ENCODE assay signal across 10 mouse cellular contexts in the genomic region with DNA sequence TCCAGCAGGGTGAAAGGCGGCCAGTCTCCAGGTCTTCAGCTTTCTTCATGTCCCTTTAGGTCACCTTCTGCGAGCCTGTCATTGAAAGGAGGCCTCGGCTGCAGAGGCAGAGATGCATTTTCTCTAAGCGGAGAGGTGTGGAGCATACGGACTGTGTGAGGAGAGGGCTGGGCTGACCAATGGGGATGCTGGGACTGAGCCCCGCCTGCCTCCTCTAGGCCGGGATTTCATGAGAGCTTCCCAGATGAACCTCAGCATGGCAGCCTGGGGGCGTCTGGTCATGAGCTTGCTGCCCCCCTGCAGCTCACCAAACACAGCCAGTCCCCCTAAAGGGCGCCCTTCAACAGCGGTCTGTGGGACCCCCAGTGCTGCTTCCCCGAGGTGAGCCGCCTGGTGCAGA. TPM values are rescaled to one million over a fixed set of nuclear protein-coding genes. Genes with fewer than 3 reads are reported as not detected.
DNase-seq lines count a peak whose midpoint lies in the region; ATAC-seq lines count a peak whose summit lies in the region.
"Had no signal": no experiment of that assay in that cellular context is flagged by ENCODE, and none has a peak within 500 bp of the region (broad histone marks: within the 10 kb centered on the region; RNA-seq: fewer than 3 reads in every experiment).

No protein-coding gene starts in this region.

- H3K4me1 ChIP-seq in liver, embryonic 11.5 days (replicated peaks; ENCODE audit: control insufficient read depth, insufficient read depth, low read length) = peaks cover 6% of the 10 kb centered on the region; the same call in 1 of the 2 replicates
- 0 out of 2 replicates have a peak, but pooled peaks cover 4% of the 10 kb centered on the region for H3K4me1 ChIP-seq in forebrain, embryonic 15.5 days
- peaks cover 20% of the 10 kb centered on the region for H3K4me1 ChIP-seq in liver, embryonic 12.5 days

- H3K4me3 ChIP-seq in liver, embryonic 11.5 days (ENCODE audit: low read depth, low read length) = peak overlapping the region; percentile 14; the same call in 1 of the 2 replicates
- H3K4me3 ChIP-seq in forebrain, embryonic 15.5 days = 0 out of 2 replicates have a peak overlapping the region, but pooled peaks have one; percentile 13
- peak overlapping the region; percentile 5; the same call in 1 of the 2 replicates for H3K4me3 ChIP-seq in liver, embryonic 12.5 days

- 34% methylated on average over 12 of the region's 12 CpGs for WGBS in liver, embryonic 11.5 days
- 12% methylated on average over 12 of the region's 12 CpGs for WGBS in forebrain, embryonic 15.5 days
- WGBS in liver, embryonic 12.5 days (ENCODE audit: insufficient replicate concordance) = 37% methylated on average over 12 of the region's 12 CpGs

- no peak for DNase-seq in liver, embryonic 11.5 days (ENCODE audit: low spot score)
- DNase-seq in liver = no peak
- peak; percentile 58 for DNase-seq in retina, postnatal 1 day
- DNase-seq in cerebellum, adult 9-11 months = no peak
- no peak for DNase-seq in gastrocnemius, adult 18-20 months (ENCODE audit: low spot score)
- no peak for DNase-seq in adrenal gland, adult 8-10 months
- DNase-seq: gastrocnemius, postnatal 14 days; right cerebral cortex, postnatal 25 days had no signal

- H3K27ac ChIP-seq in liver, embryonic 11.5 days (ENCODE audit: low read depth, low read length) = no peak overlapping the region
- H3K27ac ChIP-seq in forebrain, embryonic 15.5 days (replicated peaks) = no peak overlapping the region
- no peak overlapping the region for H3K27ac ChIP-seq in liver, embryonic 12.5 days

- ATAC-seq in liver, embryonic 11.5 days (replicated peaks; ENCODE audit: low FRiP score) = no peak
- ATAC-seq in forebrain, embryonic 15.5 days (replicated peaks) = peak; percentile 60; the same call in 1 of the 2 replicates
- ATAC-seq in liver, embryonic 12.5 days = peak; percentile 30; the same call in 1 of the 2 replicates

- no peaks in the 10 kb centered on the region for H3K27me3 ChIP-seq in liver, embryonic 11.5 days (replicated peaks; ENCODE audit: control insufficient read depth, insufficient read depth, low read length)
- no peaks in the 10 kb centered on the region for H3K27me3 ChIP-seq in forebrain, embryonic 15.5 days
- 0 out of 2 replicates have a peak, but pooled peaks cover 4% of the 10 kb centered on the region for H3K27me3 ChIP-seq in liver, embryonic 12.5 days (replicated peaks)

- no peak overlapping the region for H3K9ac ChIP-seq in liver, embryonic 11.5 days (ENCODE audit: low read depth, low read length)
- no peak overlapping the region for H3K9ac ChIP-seq in forebrain, embryonic 15.5 days (replicated peaks)
- no peak overlapping the region for H3K9ac ChIP-seq in liver, embryonic 12.5 days

- H3K36me3 ChIP-seq in liver, embryonic 11.5 days (ENCODE audit: control insufficient read depth, insufficient read depth, low read length) = no peaks in the 10 kb centered on the region; the same call in 1 of the 2 replicates
- no peaks in the 10 kb centered on the region for H3K36me3 ChIP-seq in forebrain, embryonic 15.5 days
- H3K36me3 ChIP-seq in liver, embryonic 12.5 days = peaks cover 4% of the 10 kb centered on the region; the same call in 1 of the 2 replicates

- H3K4me2 ChIP-seq in liver, embryonic 11.5 days = peak overlapping the region; percentile 51
- peak overlapping the region; percentile 30 for H3K4me2 ChIP-seq in forebrain, embryonic 15.5 days (replicated peaks)
- H3K4me2 ChIP-seq in liver, embryonic 12.5 days = peak overlapping the region; percentile 44

- H3K9me3 ChIP-seq in liver, embryonic 11.5 days (ENCODE audit: control insufficient read depth, low read length) = no peaks in the 10 kb centered on the region
- H3K9me3 ChIP-seq in forebrain, embryonic 15.5 days = no peaks in the 10 kb centered on the region
- no peaks in the 10 kb centered on the region for H3K9me3 ChIP-seq in liver, embryonic 12.5 days (replicated peaks)

RNA-seq across cellular contexts. Expression of gene Pkn3, which starts 7.1 kb away (rescaled TPM):
- 9.6 and 10.2 TPM in 2 replicates for polyA plus RNA-seq in liver, embryonic 11.5 days (2014; fragmentation: Nextera tagmentation; extraction: Ambion mirVana)
- 3.5 and 3.9 TPM in 2 replicates for polyA plus RNA-seq in forebrain, embryonic 15.5 days (2015; fragmentation: Nextera tagmentation; extraction: Ambion mirVana)
- polyA plus RNA-seq in liver, embryonic 12.5 days (2016; fragmentation: Nextera tagmentation; extraction: Ambion mirVana) = 4.6 and 5.1 TPM in 2 replicates
- 1 to 10 TPM; 2.5 to 3.9 TPM for total RNA-seq in gastrocnemius, adult 18-20 months (2021)
- total RNA-seq in adrenal gland, adult 8-10 months (2022) = 1 to 10 TPM; 4.8 to 6.6 (median 5.8) TPM

RNA-seq across cellular contexts. Expression of gene Zdhhc12, which starts 8.8 kb away (rescaled TPM):
- polyA plus RNA-seq in liver, embryonic 11.5 days (2014; fragmentation: Nextera tagmentation; extraction: Ambion mirVana) = 51.9 and 53.7 TPM in 2 replicates
- 16.7 and 18.6 TPM in 2 replicates for polyA plus RNA-seq in forebrain, embryonic 15.5 days (2015; fragmentation: Nextera tagmentation; extraction: Ambion mirVana)
- polyA plus RNA-seq in liver, embryonic 12.5 days (2016; fragmentation: Nextera tagmentation; extraction: Ambion mirVana) = 29.7 and 31.0 TPM in 2 replicates
- total RNA-seq in gastrocnemius, adult 18-20 months (2021) = 1 to 10 TPM; 2.1 to 2.8 TPM
- 10 to 100 TPM; 16.4 to 23.9 (median 17.6) TPM for total RNA-seq in adrenal gland, adult 8-10 months (2022)

RNA-seq across cellular contexts. Expression of gene Set, which starts 27.5 kb away (rescaled TPM):
- 641 and 659 TPM in 2 replicates for polyA plus RNA-seq in liver, embryonic 11.5 days (2014; fragmentation: Nextera tagmentation; extraction: Ambion mirVana)
- polyA plus RNA-seq in forebrain, embryonic 15.5 days (2015; fragmentation: Nextera tagmentation; extraction: Ambion mirVana) = 445 and 449 TPM in 2 replicates
- polyA plus RNA-seq in liver, embryonic 12.5 days (2016; fragmentation: Nextera tagmentation; extraction: Ambion mirVana) = 409 and 423 TPM in 2 replicates
- total RNA-seq in gastrocnemius, adult 18-20 months (2021) = 100 to 1,000 TPM in 1 of 2 experiments, 10 to 100 TPM in 1; 87.1 to 104 TPM
- total RNA-seq in adrenal gland, adult 8-10 months (2022) = 100 to 1,000 TPM; 205 to 257 (median 225) TPM

RNA-seq across cellular contexts. Expression of gene Wdr34, which starts 36.0 kb away (rescaled TPM):
- polyA plus RNA-seq in liver, embryonic 11.5 days (2014; fragmentation: Nextera tagmentation; extraction: Ambion mirVana) = 22.1 and 25.1 TPM in 2 replicates
- 70.1 and 76.2 TPM in 2 replicates for polyA plus RNA-seq in forebrain, embryonic 15.5 days (2015; fragmentation: Nextera tagmentation; extraction: Ambion mirVana)
- polyA plus RNA-seq in liver, embryonic 12.5 days (2016; fragmentation: Nextera tagmentation; extraction: Ambion mirVana) = 13.2 and 15.4 TPM in 2 replicates
- total RNA-seq in gastrocnemius, adult 18-20 months (2021) = 1 to 10 TPM; 3.6 to 4.3 TPM
- total RNA-seq in adrenal gland, adult 8-10 months (2022) = 10 to 100 TPM; 19.5 to 31.7 (median 26.6) TPM

RNA-seq across cellular contexts. Expression of gene Zer1, which starts 39.8 kb away (rescaled TPM):
- polyA plus RNA-seq in liver, embryonic 11.5 days (2014; fragmentation: Nextera tagmentation; extraction: Ambion mirVana) = 4.7 and 6.2 TPM in 2 replicates
- polyA plus RNA-seq in forebrain, embryonic 15.5 days (2015; fragmentation: Nextera tagmentation; extraction: Ambion mirVana) = 14.5 and 15.0 TPM in 2 replicates
- polyA plus RNA-seq in liver, embryonic 12.5 days (2016; fragmentation: Nextera tagmentation; extraction: Ambion mirVana) = 4.3 and 4.4 TPM in 2 replicates
- 10 to 100 TPM; 23.5 to 24.1 TPM for total RNA-seq in gastrocnemius, adult 18-20 months (2021)
- 10 to 100 TPM; 45.6 to 74.7 (median 58.5) TPM for total RNA-seq in adrenal gland, adult 8-10 months (2022)
